Mouse (Mus musculus): ENCODE measurements at regions not wholly inside any gene's neighbourhood (a gene's known extent, or its start where the extent isn't known, plus 50 kb on each side); places are given as distances from the start of the nearest gene placed in this dataset.

DNA sequence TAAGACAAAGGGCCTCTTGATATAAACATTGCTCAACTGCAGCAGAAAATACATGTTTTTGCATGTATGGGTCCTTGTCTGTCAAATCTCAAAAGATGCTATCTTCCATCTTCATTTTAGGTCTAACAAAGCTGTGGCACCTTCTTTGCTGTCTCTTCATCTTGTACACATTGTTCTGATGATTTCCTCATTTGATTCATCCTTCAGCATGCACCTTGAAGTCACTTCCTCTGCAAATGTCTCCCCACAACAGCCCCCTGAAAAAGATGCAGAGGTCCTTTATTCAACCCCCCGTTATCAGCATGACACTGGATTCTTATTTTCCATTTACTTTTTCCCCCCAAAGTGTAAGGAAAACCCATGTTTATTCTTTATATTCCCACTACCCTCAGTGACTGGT lies 290.5 kb upstream of the Kcnh8 start:
- no peak for DNase-seq (ENCODE audit: low read depth in 1 of 2, low spot score in 2 of 2)
- Histone ChIP-seq H3K4me1 (ENCODE audit: control insufficient read depth, insufficient read depth, insufficient read length) (no peaks in the 10 kb centered on the region), H3K36me3 (ENCODE audit: control insufficient read depth, insufficient read depth, low read length) (no peaks in the 10 kb centered on the region), H3K4me3 (ENCODE audit: extremely low read depth, insufficient read depth, insufficient read length) (no peak overlapping the region), H3K27me3 (ENCODE audit: control insufficient read depth, insufficient read depth, low read length) (no peaks in the 10 kb centered on the region), H3K27ac (ENCODE audit: insufficient read depth, low read length) (no peak overlapping the region)
- 62% methylated on average over 1 of the region's 1 CpGs for WGBS
- TF ChIP-seq CTCF (IDR thresholded peaks at IDR 0.05; ENCODE audit: extremely low read depth, insufficient read depth, insufficient read length, insufficient replicate concordance) = no peak
- no peak for TF ChIP-seq POLR2A (IDR thresholded peaks at IDR 0.05; ENCODE audit: low read depth, low read length)

- TF ChIP-seq CTCF (IDR thresholded peaks at IDR 0.05; ENCODE audit: extremely low read depth, insufficient read depth, insufficient read length, insufficient replicate concordance) = no peak
- TF ChIP-seq POLR2A (IDR thresholded peaks at IDR 0.05; ENCODE audit: low read depth, low read length) = no peak
- H3K27ac ChIP-seq (ENCODE audit: insufficient read depth, low read length) = no peak overlapping the region
- DNase-seq (ENCODE audit: low read depth in 1 of 2, low spot score in 2 of 2) = no peak
- no peak overlapping the region for H3K4me3 ChIP-seq (ENCODE audit: extremely low read depth, insufficient read depth, insufficient read length)
- H3K36me3 ChIP-seq (ENCODE audit: control insufficient read depth, insufficient read depth, low read length) = no peaks in the 10 kb centered on the region
- no peaks in the 10 kb centered on the region for H3K4me1 ChIP-seq (ENCODE audit: control insufficient read depth, insufficient read depth, insufficient read length)
- H3K27me3 ChIP-seq (ENCODE audit: control insufficient read depth, insufficient read depth, low read length) = no peaks in the 10 kb centered on the region
- WGBS = 87% methylated on average over 5 of the region's 5 CpGs
Observed at GRCm38 (mm10) chr17:52308789-52309188, 293.7 kb upstream of the Kcnh8 start.

GRCm38 (mm10) chr17:52304133-52304532 lies 298.4 kb upstream of the Kcnh8 start:
- TF ChIP-seq POLR2A (IDR thresholded peaks at IDR 0.05; ENCODE audit: low read depth, low read length) = no peak
- TF ChIP-seq CTCF (IDR thresholded peaks at IDR 0.05; ENCODE audit: extremely low read depth, insufficient read depth, insufficient read length, insufficient replicate concordance) = no peak
- H3K4me3 ChIP-seq (ENCODE audit: extremely low read depth, insufficient read depth, insufficient read length) = no peak overlapping the region
- no peaks in the 10 kb centered on the region for H3K36me3 ChIP-seq (ENCODE audit: control insufficient read depth, insufficient read depth, low read length)
- no peak overlapping the region for H3K27ac ChIP-seq (ENCODE audit: insufficient read depth, low read length)
- 59% methylated on average over 4 of the region's 4 CpGs for WGBS
- no peaks in the 10 kb centered on the region for H3K4me1 ChIP-seq (ENCODE audit: control insufficient read depth, insufficient read depth, insufficient read length)
- no peak for DNase-seq (ENCODE audit: low read depth in 1 of 2, low spot score in 2 of 2)
- no peaks in the 10 kb centered on the region for H3K27me3 ChIP-seq (ENCODE audit: control insufficient read depth, insufficient read depth, low read length)

DNA sequence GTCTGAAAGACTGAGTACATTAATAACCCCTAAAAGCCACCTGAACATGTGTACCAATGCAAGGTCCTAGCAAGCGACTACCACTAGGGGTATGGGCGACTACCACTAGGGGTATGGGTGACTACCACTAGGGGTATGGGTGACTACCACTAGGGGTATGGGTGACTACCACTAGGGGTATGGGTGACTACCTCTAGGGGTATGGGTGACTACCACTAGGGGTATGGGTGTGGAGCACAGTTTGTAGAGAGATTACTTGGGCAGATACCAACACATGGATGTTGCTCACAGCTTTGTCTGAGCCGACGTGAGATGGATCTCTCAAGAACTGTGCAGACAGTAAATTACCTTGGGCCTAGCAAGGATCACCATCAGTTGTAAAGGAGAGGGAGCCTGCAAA lies 299.2 kb upstream of the Kcnh8 start:
- no peak for TF ChIP-seq CTCF (IDR thresholded peaks at IDR 0.05; ENCODE audit: extremely low read depth, insufficient read depth, insufficient read length, insufficient replicate concordance)
- TF ChIP-seq POLR2A (IDR thresholded peaks at IDR 0.05; ENCODE audit: low read depth, low read length) = no peak
- Histone ChIP-seq H3K27me3 (ENCODE audit: control insufficient read depth, insufficient read depth, low read length) (no peaks in the 10 kb centered on the region), H3K4me3 (ENCODE audit: extremely low read depth, insufficient read depth, insufficient read length) (no peak overlapping the region), H3K27ac (ENCODE audit: insufficient read depth, low read length) (no peak overlapping the region), H3K4me1 (ENCODE audit: control insufficient read depth, insufficient read depth, insufficient read length) (no peaks in the 10 kb centered on the region), H3K36me3 (ENCODE audit: control insufficient read depth, insufficient read depth, low read length) (no peaks in the 10 kb centered on the region)
- DNase-seq (ENCODE audit: low read depth in 1 of 2, low spot score in 2 of 2) = no peak
- 92% methylated on average over 4 of the region's 4 CpGs for WGBS

DNA sequence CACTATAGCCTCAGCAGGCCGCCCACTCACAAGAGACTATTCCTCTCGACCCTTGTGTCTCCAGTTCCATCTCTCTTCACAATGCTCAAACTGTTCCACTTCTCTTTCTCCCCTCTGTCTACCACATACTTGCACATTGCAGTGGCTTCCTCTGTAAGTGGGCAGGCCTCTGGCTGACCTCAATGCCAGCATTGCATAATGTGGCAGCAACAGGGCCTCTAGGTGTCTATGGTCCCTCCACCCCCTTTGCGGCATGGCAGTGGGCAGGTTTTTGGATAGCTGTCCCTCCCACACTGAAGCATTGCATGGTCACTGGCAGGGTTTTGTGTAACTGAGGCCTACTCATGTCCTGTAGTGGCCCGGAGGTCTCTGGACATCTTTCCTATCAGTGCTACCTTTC lies 302.7 kb upstream of the Kcnh8 start:
- no peak for DNase-seq (ENCODE audit: low read depth in 1 of 2, low spot score in 2 of 2)
- Histone ChIP-seq H3K4me1 (ENCODE audit: control insufficient read depth, insufficient read depth, insufficient read length) (no peaks in the 10 kb centered on the region), H3K36me3 (ENCODE audit: control insufficient read depth, insufficient read depth, low read length) (no peaks in the 10 kb centered on the region), H3K4me3 (ENCODE audit: extremely low read depth, insufficient read depth, insufficient read length) (no peak overlapping the region), H3K27ac (ENCODE audit: insufficient read depth, low read length) (no peak overlapping the region), H3K27me3 (ENCODE audit: control insufficient read depth, insufficient read depth, low read length) (no peaks in the 10 kb centered on the region)
- TF ChIP-seq CTCF (IDR thresholded peaks at IDR 0.05; ENCODE audit: extremely low read depth, insufficient read depth, insufficient read length, insufficient replicate concordance) (no peak), POLR2A (IDR thresholded peaks at IDR 0.05; ENCODE audit: low read depth, low read length) (no peak)
- WGBS = 77% methylated on average over 4 of the region's 4 CpGs

- WGBS = 87% methylated on average over 2 of the region's 2 CpGs
- no peak for TF ChIP-seq POLR2A (IDR thresholded peaks at IDR 0.05; ENCODE audit: low read depth, low read length)
- no peak for TF ChIP-seq CTCF (IDR thresholded peaks at IDR 0.05; ENCODE audit: extremely low read depth, insufficient read depth, insufficient read length, insufficient replicate concordance)
Observed at GRCm38 (mm10) chr17:52285392-52285791, 317.1 kb upstream of the Kcnh8 start.

DNA sequence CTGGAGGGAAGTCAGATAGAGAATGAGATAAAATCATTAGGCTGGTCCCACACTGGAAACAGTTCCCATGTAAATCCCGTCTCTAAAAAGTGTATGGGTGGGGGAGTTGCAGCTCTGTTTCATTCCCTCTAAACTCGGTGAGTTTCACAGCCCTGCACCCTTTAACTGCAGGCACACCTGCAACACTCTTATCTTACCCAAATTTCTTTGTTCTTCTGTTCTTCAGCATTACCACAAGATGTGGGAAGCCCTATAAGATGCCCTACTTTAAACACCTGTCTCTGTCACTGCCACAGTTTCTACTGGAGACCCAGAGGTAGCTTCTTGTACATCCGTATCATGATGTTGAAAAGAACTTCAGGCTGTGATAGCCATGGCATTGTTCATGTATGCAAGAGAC lies 320.2 kb upstream of the Kcnh8 start:
- no peak for DNase-seq (ENCODE audit: low read depth in 1 of 2, low spot score in 2 of 2)
- no peaks in the 10 kb centered on the region for H3K27me3 ChIP-seq (ENCODE audit: control insufficient read depth, insufficient read depth, low read length)
- H3K4me1 ChIP-seq (ENCODE audit: control insufficient read depth, insufficient read depth, insufficient read length) = no peaks in the 10 kb centered on the region
- H3K4me3 ChIP-seq (ENCODE audit: extremely low read depth, insufficient read depth, insufficient read length) = no peak overlapping the region
- TF ChIP-seq CTCF (IDR thresholded peaks at IDR 0.05; ENCODE audit: extremely low read depth, insufficient read depth, insufficient read length, insufficient replicate concordance) = no peak
- H3K27ac ChIP-seq (ENCODE audit: insufficient read depth, low read length) = no peak overlapping the region
- WGBS = 62% methylated on average over 3 of the region's 3 CpGs
- H3K36me3 ChIP-seq (ENCODE audit: control insufficient read depth, insufficient read depth, low read length) = no peaks in the 10 kb centered on the region

More at GRCm38 (mm10) chr17:52285392-52285791, 317.1 kb upstream of the Kcnh8 start:
- DNase-seq (ENCODE audit: low read depth in 1 of 2, low spot score in 2 of 2) = no peak
- H3K27me3 ChIP-seq (ENCODE audit: control insufficient read depth, insufficient read depth, low read length) = no peaks in the 10 kb centered on the region
- H3K27ac ChIP-seq (ENCODE audit: insufficient read depth, low read length) = no peak overlapping the region
- no peak overlapping the region for H3K4me3 ChIP-seq (ENCODE audit: extremely low read depth, insufficient read depth, insufficient read length)
- H3K4me1 ChIP-seq (ENCODE audit: control insufficient read depth, insufficient read depth, insufficient read length) = no peaks in the 10 kb centered on the region
- H3K36me3 ChIP-seq (ENCODE audit: control insufficient read depth, insufficient read depth, low read length) = no peaks in the 10 kb centered on the region
